Mouse (Mus musculus): ENCODE measurements around the gene Ptpn12. TPM values are rescaled to one million over a fixed set of nuclear protein-coding genes. Genes with fewer than 3 reads are reported as not detected.

Ptpn12 gene
- total and polyA plus RNA-seq, 3 experiments = 3.2 to 16.5 (median 12.7) TPM

DNA sequence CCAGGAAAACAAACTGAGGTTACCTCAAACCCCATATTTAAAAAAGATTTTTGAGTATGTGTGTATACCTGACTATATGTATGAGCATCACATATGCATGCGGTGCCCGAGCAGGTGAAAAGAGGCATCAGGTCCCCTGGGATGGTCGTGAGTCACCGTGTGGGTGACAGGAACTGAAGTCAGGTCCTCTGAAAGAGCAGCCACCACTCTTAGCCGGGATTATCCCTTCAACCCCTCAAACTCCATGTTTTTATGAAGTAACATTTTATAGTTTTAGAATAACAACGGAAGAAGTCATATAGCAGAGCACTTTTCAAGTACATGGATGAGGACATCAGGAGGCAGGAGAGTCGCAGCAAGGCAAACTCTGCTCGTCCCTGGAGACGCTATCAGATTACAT is 87.2 kb downstream of the Ptpn12 start:
- Histone ChIP-seq H3K36me3 (replicated peaks in 1 of 2; ENCODE audit: control insufficient read depth in 1 of 2, insufficient read depth in 1 of 2, low read length in 1 of 2) (peaks cover 0 to 7% of the 10 kb centered on the region in 2 experiments), H3K4me3 (replicated peaks in 1 of 3; ENCODE audit: low read depth in 2 of 3, low read length in 2 of 3, poor library complexity in 1 of 3) (peak overlapping the region in 2 of 3 experiments; percentile 34 to 48), H3K4me2 (ENCODE audit: insufficient read depth, low read depth, poor library complexity, severe bottlenecking) (0 out of 2 replicates have a peak overlapping the region, but pooled peaks have one; percentile 5), H3K27ac (ENCODE audit: insufficient read depth, low read depth) (0 out of 2 replicates have a peak overlapping the region, but pooled peaks have one; percentile 27), H3K4me1 (ENCODE audit: control insufficient read depth in 1 of 2, insufficient read depth in 2 of 2) (peaks cover 7 to 30% of the 10 kb centered on the region in 2 experiments), H3K79me2 (replicated peaks; ENCODE audit: control insufficient read depth, extremely low read depth, insufficient read depth, poor library complexity, severe bottlenecking) (no peaks in the 10 kb centered on the region), H3K27me3 (replicated peaks) (no peaks in the 10 kb centered on the region), H3K9ac (ENCODE audit: insufficient read depth, low read depth) (no peak overlapping the region), H3K9me3 (replicated peaks; ENCODE audit: low read length) (peaks cover 2% of the 10 kb centered on the region)
- TF ChIP-seq CHD2 (IDR thresholded peaks at IDR 0.05; ENCODE audit: low read length) (no peak), CTCF (conservative IDR thresholded peaks at IDR 0.05 in 1 of 2, IDR thresholded peaks at IDR 0.05 in 1 of 2; ENCODE audit: low read depth in 2 of 2, low read length in 2 of 2) (no peak), ETS1 (conservative IDR thresholded peaks at IDR 0.05; ENCODE audit: low read depth, low read length) (peak; percentile 51), POLR2AphosphoS2 (IDR thresholded peaks at IDR 0.05; ENCODE audit: low read depth, low read length) (no peak), BHLHE40 (IDR thresholded peaks at IDR 0.05; ENCODE audit: low read depth, low read length) (peak; percentile 14; the same call in 1 of the 2 replicates), TCF12 (IDR thresholded peaks at IDR 0.05; ENCODE audit: low read depth, low read length) (no peak), JUND (conservative IDR thresholded peaks at IDR 0.05; ENCODE audit: low read depth, low read length) (peak; percentile 25; the same call in 1 of the 2 replicates), EP300 (IDR thresholded peaks at IDR 0.05; ENCODE audit: low read length) (no peak), NRF1 (IDR thresholded peaks at IDR 0.05; ENCODE audit: low read depth, low read length) (no peak), MAZ (IDR thresholded peaks at IDR 0.05; ENCODE audit: low read depth, low read length) (no peak), ZC3H11A (IDR thresholded peaks at IDR 0.05; ENCODE audit: low read depth, low read length) (no peak), MYC (IDR thresholded peaks at IDR 0.05; ENCODE audit: low read depth, low read length) (no peak), RCOR1 (conservative IDR thresholded peaks at IDR 0.05; ENCODE audit: low read depth, low read length) (no peak), MEF2A (IDR thresholded peaks at IDR 0.05; ENCODE audit: borderline replicate concordance, low read depth, low read length) (no peak), USF2 (conservative IDR thresholded peaks at IDR 0.05; ENCODE audit: low read depth, low read length) (no peak)
- in situ Hi-C loops (cut with MboI; ENCODE audit: low pct_ligation_motif_present, low pct_unique_long_range_greater_than_20kb, low sequenced_read_pairs) (loop anchor here (10.0 to 25.0 kb wide), 2 partner anchors 54 to 181 kb away; no protein-coding TSS in a partner anchor), dilution Hi-C loops (cut with MboI; ENCODE audit: extremely low pct_ligation_motif_present, extremely low pct_unique_long_range_greater_than_20kb, low sequenced_read_pairs) (no loop called here)
- peak; percentile 85 for DNase-seq (ENCODE audit: extremely low read depth)

DNA sequence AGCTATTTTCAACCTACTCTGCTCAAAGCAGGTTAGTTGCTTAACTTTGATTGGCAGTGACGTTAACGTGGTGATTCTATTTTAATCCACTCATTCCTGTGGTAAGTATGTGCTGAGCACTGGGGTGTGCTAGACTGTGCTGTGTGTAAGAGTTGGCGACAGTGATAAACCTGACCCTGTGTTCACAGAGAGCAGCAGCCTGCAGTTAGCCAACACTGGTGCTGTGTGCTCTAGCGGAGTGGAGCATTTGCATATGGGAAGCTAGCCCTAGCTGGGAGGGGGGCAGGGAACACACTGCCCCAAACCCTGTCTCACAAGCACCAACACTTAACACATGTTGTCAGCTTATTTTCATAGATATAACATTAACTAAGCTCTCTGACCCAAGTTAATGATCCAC is 87.8 kb downstream of the Ptpn12 start:
- Histone ChIP-seq H3K4me3 (replicated peaks in 1 of 3; ENCODE audit: low read depth in 2 of 3, low read length in 2 of 3, poor library complexity in 1 of 3) (peak overlapping the region in 2 of 3 experiments; percentile 34 to 48), H3K4me1 (ENCODE audit: control insufficient read depth in 1 of 2, insufficient read depth in 2 of 2) (peaks cover 3 to 24% of the 10 kb centered on the region in 2 experiments), H3K27me3 (replicated peaks) (no peaks in the 10 kb centered on the region), H3K4me2 (ENCODE audit: insufficient read depth, low read depth, poor library complexity, severe bottlenecking) (no peak overlapping the region), H3K27ac (ENCODE audit: insufficient read depth, low read depth) (peak overlapping the region; percentile 41; the same call in 1 of the 2 replicates), H3K79me2 (replicated peaks; ENCODE audit: control insufficient read depth, extremely low read depth, insufficient read depth, poor library complexity, severe bottlenecking) (no peaks in the 10 kb centered on the region), H3K9me3 (replicated peaks; ENCODE audit: low read length) (peaks cover 2% of the 10 kb centered on the region), H3K36me3 (replicated peaks in 1 of 2; ENCODE audit: control insufficient read depth in 1 of 2, insufficient read depth in 1 of 2, low read length in 1 of 2) (peaks cover 0 to 9% of the 10 kb centered on the region in 2 experiments), H3K9ac (ENCODE audit: insufficient read depth, low read depth) (no peak overlapping the region)
- in situ Hi-C loops (cut with MboI; ENCODE audit: low pct_ligation_motif_present, low pct_unique_long_range_greater_than_20kb, low sequenced_read_pairs) = loop anchor here (10.0 to 25.0 kb wide), 2 partner anchors 53 to 181 kb away; no protein-coding TSS in a partner anchor
- TF ChIP-seq POLR2A (IDR thresholded peaks at IDR 0.05; ENCODE audit: low read depth, low read length) = peak; percentile 49
- no peak for TF ChIP-seq MYC (IDR thresholded peaks at IDR 0.05; ENCODE audit: low read depth, low read length)
- TF ChIP-seq SIN3A (IDR thresholded peaks at IDR 0.05; ENCODE audit: low read length) = peak; percentile 58; the same call in 1 of the 2 replicates
- 0 out of 2 replicates have a peak, but pooled peaks have one; percentile 18 for TF ChIP-seq EP300 (IDR thresholded peaks at IDR 0.05; ENCODE audit: low read length)
- TF ChIP-seq ETS1 (conservative IDR thresholded peaks at IDR 0.05; ENCODE audit: low read depth, low read length) = peak; percentile 40; the same call in 1 of the 2 replicates
- TF ChIP-seq BHLHE40 (IDR thresholded peaks at IDR 0.05; ENCODE audit: low read depth, low read length) = peak; percentile 5; the same call in 1 of the 2 replicates
- no peak; the same call in 1 of the 2 replicates for TF ChIP-seq ELF1 (IDR thresholded peaks at IDR 0.05; ENCODE audit: low read depth, low read length)
- TF ChIP-seq TBP (conservative IDR thresholded peaks at IDR 0.05; ENCODE audit: low read depth, low read length) = 0 out of 2 replicates have a peak, but pooled peaks have one; percentile 48
- TF ChIP-seq ZNF384 (IDR thresholded peaks at IDR 0.05; ENCODE audit: low read depth, low read length) = no peak
- dilution Hi-C loops (cut with MboI; ENCODE audit: extremely low pct_ligation_motif_present, extremely low pct_unique_long_range_greater_than_20kb, low sequenced_read_pairs) = no loop called here
- DNase-seq (ENCODE audit: extremely low read depth) = peak; percentile 86
